Mouse (Mus musculus) spleen, postnatal 36 days (tissue): ENCODE measurements around the gene Nmur2.

Experiments
- DNase-seq, 2 experiments: peaks; one replicate each; pipeline ENCODE4 v3.0.0; 2022; ENCODE audit warnings: low spot score in 2 of 2, mixed read lengths in 1 of 2

Gene Nmur2

DNA sequence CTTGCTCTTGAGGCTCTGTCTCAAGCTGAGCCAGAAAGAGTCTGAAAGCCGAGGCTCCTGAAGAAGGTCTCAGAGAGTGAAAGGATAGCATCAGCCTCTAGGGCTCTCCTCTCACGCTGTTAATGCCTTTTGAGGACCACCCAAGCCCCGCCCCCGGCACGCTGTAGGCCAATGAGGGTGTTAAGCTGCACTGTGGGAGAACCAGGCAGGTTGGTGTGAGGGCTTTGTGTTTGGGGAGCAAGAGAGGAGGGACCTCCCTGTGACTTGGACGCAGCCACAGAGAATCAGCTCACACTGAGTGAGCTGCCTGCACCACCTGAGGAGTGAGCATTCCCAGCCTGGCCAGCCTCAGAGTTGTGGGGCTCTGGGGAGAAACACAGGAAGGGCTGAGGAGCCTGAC is at the start of gene Nmur2:
Gene Nmur2, minus strand, starts transcription at position 94 of the 400 bp plus-strand sequence.
- DNase-seq = no peak

DNA sequence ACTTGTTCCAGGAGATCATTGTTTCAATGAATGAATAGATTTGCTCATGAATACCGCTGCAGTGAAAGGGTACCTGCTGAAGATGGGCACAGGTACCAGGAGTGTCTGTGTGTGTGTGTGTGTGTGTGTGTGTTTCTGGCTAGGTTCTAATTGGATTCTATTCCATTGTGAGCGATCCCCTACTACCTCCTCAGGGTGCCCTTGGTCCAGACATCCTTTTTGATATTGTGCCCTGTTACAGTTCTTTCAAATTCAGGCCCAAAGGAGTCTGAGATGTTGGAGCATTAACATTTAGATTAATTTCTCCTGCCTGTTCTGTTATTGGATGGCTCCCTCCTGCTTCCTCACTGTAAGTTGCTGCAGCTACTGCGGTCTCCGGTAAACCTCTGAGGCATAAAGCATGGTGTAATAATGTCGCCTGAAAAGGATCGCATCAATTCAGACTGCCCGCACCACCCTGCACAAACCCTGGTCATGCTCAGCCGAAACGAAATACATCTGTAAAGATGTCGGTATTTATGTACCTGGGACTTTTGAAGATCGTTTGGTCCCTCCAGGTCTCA is 48.4 kb upstream of the Nmur2 start:
- no peak for DNase-seq

DNA sequence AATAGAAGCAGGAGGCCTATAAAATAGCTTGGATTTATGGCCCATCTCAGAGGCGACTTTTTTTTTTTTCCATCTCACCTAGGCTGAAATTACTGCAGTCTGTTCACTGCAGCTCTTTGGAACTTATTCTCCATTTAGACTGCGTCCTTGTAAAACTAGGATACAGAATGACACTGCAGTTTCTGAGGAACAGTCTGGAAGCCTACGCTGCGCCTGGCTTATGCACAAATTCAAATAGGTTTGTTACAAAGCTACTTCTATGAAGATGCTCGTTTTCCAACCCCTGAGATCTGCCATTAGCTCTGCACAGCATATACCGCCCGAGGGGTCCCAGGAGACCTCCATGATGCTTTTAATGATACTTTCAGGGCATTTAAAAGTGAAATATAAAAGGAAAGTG is 31.3 kb upstream of the Nmur2 start:
- no peak for DNase-seq

DNA sequence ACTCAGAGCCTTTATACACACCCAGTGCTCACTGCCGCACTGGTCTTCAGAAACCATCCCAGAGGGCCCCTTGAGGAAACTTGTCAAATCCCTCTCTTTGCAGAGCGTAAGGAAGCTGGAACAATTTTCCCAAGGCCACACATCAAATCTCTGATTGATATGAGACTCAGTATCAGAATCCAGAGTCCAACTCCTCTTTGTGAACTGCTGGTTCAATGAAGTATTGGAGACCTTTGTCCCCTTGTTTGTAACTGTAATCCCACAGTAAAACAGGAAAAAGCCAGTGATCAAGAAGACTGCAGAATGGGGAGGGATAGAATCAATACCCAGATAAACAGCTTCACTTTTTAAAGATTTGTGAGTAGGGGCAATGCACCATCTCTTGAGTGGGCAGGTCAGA is 28.8 kb upstream of the Nmur2 start:
- DNase-seq = no peak

DNA sequence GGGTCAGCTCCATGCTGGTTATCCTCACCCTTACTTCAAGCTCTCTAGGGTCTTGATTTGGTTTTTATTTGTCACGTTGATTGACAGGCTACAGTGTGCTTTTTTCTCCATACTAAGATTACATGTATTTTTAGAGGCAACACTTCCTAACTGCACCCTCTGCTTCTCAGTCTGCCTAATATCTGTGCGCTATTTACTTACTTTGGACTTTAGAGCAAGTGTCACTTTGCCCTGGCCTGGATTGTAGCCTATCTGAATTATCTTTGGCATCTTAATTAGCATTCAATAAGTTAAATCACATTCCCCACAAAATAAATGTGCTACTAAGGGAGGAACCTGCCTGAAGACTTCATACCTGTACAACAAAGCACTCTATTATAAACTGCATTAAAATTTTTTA is 24.3 kb upstream of the Nmur2 start:
- DNase-seq = no peak

DNA sequence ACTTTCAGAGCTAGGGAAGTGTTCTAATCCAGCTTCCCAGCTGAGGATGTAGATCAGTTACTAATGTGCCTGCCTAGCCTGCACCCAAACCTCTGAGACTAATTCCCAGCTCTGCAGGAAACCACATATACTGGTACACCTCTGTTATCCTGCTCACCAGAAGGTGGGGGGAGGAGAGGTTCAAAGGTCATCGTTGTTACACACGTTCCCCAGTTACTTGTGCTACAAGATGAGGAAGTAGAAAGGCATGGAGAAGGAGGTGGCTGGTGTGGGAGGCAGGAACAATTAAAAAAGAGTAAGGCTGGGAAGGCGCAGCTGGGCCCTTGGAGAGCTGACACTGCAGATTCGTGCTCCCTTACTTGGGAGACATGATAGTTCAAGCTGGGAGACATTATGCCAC is 23.8 kb upstream of the Nmur2 start:
- no peak for DNase-seq

DNA sequence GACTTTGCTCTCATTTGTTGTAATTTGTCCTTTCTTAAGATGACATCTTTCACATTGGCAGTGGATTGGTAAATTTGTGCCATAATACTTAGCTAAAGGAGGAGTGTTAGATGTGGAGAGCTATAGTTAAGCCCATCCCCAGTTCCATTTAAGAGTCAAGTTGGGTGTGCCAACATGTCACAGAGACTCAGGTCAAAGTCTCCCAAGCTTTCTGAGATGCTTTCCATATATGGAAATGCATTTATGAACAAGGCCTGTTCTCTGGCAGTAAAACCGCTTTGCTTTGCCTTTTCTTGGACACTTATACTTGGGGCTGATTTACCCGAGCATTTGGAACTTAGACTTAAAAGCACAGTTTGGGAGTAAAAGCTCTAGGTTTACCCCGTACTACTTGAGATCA is 18.4 kb upstream of the Nmur2 start:
- DNase-seq = no peak

DNA sequence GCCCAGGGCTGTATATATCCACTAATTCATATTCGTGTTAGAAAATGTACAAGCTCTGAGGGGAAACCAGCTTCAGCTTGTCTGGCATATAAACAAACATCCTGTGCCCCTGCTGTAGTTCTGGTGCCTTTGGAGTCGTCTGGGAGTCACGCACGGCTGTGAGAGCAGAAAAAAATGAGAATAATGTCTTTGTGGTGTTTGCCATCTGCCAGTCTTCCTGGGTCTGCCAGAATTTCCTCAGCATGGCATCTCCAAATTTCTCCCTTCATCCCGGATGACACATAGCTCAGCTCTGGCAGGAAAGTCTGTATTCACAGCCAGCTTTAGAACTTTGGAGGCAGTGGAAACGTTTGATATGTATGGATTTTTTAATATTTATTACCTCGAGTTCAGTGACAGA is 13.6 kb upstream of the Nmur2 start:
- no peak for DNase-seq

DNA sequence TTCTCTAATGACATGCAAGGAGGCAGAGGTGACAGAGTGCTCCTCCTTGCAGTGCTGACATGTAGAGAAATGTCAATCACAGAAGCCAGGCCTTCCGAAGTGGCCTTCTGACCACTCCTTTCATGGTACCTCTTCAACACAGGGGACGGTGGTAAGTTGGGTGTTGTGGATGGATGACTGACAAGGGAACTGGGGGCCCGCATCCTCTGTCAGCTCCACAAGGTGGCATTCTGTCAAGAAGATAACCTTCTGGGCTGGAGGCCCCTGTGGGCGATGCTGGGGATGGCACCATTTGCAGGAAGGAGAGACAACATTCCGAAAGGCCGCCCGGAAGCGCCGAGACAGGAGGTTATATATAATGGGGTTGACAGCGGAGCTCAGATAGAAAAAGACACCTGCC is 14.0 kb downstream of the Nmur2 start:
- no peak for DNase-seq

DNA sequence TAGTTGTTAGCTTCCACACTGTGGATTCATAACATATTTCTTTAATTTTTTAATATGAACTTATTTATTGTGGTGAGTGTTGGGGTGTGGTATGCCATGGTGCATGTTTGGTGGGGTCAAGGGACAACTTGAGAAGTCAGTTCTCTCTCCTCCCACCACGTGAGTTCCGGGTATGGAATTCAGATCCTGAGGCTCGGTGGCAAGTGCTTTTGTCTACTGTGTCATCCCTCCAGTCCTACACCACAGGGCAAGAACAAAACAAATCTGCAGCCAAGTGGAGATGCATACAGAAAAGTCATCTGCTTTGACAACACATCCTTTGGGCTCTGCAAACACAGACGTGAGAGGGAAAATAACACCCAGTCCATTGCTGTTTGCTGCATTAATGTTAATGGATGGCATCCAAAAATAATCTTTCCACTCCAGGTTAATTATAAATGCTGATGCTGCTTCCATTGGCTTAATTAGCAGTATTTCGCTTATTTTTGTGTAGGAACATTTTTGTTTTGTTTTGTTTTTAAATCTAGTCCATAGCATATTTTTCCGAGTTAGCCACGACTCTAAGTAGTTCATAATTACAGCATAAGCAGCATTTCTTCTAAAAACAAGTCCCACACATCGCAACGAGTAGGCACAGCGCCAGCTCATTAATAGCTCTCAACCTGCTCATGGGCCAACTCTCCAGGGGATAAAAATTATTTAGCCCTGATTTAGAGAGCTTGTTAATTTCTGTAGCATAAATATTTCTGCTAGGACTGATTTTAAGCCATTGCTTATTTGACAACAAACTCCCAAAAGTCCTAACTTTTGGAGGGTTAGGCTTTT is 14.9 kb downstream of the Nmur2 start:
- no peak for DNase-seq

DNA sequence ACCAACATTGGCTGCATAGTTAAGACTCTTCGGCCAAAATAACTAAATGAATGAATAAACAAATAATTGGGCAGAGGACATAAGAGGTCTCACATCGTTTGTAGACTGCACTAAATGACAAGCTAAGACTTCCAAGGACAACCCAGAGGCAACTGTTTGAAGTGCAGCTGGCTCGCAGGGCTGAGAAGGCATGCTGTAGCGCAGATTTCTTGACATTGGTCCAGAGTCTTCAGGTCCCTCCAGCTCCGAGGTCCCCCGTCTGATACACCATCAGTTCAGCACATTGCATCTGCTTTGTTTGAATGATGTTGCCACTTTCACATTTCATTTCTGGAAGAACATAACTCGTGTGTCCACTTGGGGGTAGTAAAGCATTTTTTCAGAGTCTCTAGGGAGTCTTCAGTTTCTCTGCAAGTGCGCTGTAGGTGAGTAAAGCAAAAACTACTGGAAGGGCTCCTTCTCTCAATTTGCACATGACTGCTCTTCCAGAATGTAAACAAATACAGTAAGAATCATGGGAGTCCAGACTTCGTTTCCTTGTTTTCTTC is 27.2 kb downstream of the Nmur2 start:
- DNase-seq = no peak

DNA sequence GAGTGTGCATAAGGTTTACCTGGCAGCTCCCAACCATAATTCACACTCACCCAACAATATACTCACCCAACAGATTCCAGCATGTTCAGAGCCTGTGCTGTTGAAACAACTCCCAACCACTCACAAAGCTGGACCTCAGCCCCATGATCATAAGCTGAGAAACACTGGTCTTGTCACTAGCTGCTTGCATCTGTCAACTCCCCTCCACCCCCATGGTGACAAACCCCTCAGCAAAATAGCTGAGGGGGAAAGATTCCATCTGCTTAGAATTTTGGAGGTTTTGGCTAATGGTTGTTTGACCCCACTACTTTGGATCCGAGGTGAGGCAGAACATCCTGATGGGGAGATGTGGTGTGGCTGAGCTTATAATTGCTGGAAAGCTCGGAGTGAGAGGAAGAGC is 28.4 kb downstream of the Nmur2 start:
- no peak for DNase-seq

DNA sequence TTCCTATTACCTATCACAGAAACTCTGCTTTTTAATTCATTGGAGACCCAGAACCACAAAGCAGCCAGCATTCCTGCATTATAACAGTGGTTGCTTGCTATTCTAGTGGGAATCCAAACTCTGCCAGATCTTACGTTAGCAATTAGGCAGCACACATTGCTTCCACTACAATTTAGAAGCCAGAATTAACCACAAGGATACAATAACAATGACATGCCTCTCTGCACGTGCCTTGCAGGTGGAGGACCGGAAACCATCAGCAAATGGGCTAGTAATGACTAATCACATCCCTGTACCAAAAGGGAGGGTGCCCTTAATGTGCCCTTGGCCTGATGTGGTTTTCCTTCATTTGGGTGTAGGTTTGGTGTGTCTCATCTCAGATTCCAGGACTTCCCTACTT is 32.5 kb downstream of the Nmur2 start:
- DNase-seq = no peak

DNA sequence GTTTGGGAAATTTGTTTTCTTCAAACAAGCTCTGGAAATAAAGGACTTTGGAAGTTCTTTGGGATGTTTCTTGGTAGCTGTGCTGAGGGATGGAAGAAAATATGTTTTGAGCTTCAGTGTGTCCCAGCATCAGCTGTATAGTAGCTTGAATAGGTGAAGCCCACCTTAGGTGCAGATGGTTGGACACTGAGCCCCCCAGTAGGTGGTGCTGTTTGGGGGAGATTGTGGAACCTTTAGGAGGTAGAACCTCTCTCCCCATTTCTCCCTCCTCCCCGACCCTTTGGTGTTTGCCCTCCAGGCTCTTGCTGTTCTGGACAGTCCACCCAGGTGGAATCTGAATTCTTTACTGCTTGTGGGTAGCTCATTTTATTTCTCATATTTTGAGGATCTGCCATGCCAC is 48.0 kb downstream of the Nmur2 start:
- no peak for DNase-seq

DNA sequence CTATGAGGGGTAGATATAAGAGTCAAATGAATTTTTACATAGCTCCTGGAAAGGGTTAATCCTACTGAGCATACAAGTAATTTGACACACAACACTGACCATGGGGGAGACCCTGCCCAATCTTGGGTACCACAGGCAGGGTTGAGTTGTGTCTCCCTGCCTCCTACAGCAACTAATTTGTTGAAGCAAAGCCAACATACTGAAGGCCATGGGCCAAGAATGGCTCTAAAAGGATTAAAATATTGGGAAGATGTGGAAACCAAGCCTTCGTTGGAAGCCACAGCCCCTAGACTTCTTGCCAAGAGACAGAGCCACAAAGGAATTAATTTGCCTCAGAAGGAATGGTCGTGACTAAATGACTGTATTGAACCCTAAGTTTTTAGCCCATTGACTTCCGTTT is 48.7 kb downstream of the Nmur2 start:
- no peak for DNase-seq

DNA sequence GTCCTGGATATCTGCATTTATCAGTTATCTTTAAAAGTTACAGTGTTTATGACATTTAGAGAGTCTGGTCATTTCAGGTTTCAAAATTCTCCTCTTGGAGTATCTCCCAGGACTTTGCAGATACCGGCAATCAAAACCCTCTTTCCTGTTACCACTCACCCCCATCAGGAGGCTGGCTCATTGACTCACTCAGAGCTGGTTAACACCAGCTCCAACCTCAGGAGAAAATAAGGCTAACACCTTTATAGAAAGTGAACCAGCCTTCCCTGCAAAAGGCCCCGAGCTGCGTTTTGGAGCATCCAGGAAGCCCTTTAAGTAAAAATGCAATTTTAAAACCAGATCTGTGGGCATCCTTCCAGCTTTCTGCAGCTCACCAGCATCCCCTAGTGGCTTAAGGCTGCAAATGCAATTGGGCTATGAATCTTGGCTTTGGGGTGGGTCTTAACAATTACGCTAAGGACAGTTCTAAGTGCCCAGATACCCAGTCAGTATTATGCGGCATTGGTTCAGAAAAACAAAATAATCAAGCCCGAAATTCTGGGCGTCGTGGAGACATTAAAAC is 49.2 kb downstream of the Nmur2 start:
- no peak for DNase-seq

DNA sequence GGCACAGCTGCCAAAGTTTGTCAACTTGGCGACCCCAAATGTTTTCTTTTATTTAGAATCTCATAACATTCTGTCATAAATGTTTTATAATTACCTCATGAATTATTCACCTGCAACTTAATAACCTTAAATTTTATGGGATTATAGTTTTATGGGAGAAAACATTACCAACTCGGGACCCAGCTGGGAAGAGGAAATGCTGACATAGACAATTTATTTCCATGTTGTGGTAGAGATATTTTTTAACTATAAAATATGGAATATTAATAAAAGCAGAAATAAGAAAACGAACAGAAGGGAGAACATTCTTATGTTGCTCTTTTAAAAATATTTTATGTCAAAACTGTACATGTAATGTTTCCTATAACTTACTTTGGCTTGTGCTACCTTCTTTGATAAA is 56.2 kb downstream of the Nmur2 start:
- no peak for DNase-seq

DNA sequence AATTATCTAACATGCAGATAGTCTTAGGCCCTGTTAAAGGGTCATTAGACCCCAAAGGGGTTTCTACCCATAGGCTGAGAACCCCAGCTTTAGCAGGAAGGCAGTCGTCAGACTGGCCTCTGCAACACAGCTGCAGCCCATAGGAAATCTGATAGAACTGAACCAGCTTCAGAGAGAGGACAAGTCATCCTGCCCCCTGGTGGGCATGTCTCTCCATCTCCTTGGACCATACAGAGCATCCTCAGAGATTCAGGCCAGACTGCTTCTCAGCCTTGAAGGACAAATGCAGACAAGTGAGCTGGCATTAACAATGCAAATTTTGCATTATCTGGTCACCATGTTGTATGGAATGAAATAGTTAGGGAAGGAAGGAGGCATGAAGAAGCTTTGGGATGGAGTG is 59.2 kb downstream of the Nmur2 start:
- no peak for DNase-seq

DNA sequence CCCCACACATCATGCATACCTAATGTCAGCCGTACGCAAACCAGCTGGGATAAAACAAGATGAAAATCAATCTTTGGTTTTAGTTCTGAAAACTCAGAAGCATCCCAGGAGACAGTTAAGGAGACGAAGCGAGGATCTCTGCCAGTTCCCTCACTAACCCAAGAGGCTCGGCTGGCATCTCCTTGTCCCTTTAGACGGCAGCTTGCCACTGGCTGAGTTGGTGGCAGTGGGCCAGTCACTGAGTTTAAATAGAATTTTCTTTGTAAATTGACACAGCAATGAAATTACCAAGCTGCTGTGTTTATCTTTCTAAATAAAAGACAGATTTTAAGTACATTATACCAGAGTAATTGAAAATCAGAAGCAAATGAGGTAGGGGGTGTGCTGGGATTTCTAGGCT is 62.7 kb downstream of the Nmur2 start:
- no peak for DNase-seq
